Mouse (Mus musculus) heart, postnatal 14 days (tissue): Measurements from ENCODE around the gene Scube1. TPM values are rescaled to one million over a fixed set of nuclear protein-coding genes. Genes with fewer than 3 reads are reported as not detected.

Experiments
- DNase-seq, 2 experiments: peaks; one replicate each; pipeline ENCODE4 v3.0.0; 2021 to 2022
- intact Hi-C: fragments of 180-260 bp; cut with DNase I; formaldehyde crosslinking; loops from one replicate; pipeline ENCODE4 v1.15.1; 2025
- total RNA-seq, 2 experiments: library from RNA; stranded (reverse); gene quantifications; 2 replicates each; pipeline ENCODE4 v1.2.3; 2021

Scube1 gene
- total RNA-seq, 2 experiments from 2014 or later, result 3.7 to 4.0 TPM

DNA sequence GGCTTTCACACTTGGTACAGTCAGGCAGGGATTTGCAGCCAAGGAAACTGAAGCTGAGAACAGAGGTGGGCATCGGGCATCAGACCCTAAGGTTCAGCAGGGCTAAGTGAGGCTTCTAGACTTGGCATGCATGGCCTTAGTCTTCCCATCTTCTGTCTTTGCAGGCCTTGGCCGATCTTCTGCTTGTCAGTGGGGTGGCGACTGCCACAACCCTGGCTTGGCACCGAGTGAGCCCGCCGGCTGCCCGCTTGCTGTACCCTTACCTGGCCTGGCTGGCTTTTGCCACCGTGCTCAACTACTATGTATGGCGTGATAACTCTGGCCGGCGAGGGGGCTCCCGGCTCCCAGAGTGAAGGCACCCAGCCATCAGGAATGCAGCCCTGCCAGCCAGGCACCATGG, 151.2 kb downstream of the Scube1 start:
- intact Hi-C loops, result no loop called here
- DNase-seq, result no peak

DNA sequence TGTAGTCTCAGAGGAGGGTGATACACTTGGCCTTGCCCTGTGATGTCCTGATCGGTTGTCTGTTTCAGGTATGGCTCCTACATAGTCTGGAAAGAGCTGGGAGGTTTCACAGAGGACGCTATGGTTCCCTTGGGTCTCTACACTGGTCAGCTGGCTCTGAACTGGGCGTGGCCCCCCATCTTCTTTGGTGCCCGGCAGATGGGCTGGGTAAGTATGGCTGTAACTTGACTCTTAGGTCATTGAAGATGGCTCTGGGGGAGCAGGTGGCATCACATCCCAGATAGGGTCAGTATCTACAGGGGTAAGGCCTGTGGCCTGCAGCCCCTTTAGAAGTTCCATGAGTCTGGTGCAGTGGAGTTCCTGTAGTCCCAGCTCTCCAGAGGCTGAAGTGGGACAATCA, 152.7 kb downstream of the Scube1 start:
- intact Hi-C loops, result no loop called here

DNA sequence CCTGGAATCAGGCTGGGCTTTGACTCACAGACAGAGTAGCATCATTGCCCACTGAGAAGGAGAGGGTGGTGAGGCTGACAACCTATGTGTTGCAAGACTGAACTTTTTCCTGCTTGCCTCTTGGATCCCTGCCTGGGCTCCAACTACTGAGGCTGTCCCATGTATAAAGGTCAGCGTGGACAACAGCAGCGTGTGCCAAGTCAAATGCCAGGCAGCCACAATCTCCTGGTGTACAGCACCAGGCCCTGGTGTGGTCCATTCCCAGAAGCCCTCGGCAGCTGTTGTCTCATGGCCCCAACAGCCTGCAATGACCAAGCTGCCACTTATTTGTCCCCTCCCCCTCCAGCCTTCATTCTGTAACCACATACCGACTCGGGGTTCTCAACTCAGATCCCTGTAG, 153.2 kb downstream of the Scube1 start:
- intact Hi-C loops, result no loop called here
- DNase-seq, result no peak

More for the DNA sequence above, 152.7 kb downstream of the Scube1 start:
- DNase-seq, result no peak

DNA sequence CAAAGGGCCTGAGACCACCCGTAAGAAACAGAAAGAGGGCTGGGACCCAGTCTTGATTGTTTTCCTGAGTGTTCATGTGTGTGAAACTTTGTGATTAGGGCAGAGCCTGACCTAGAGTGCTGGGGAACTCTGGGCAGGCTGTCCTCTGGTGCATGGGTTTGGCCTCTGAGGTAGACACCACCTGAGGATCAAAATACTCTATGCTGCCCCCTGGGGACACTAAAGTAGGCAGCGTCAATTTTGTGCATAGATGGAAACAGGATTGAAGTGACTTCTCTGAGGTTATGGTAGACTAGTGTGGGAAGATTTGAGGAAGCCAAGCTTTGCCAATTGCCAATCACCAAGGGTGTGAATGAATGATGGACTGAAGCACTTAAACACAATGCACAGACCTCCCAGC, 154.2 kb downstream of the Scube1 start:
- DNase-seq, result no peak
- intact Hi-C loops, result no loop called here

DNA sequence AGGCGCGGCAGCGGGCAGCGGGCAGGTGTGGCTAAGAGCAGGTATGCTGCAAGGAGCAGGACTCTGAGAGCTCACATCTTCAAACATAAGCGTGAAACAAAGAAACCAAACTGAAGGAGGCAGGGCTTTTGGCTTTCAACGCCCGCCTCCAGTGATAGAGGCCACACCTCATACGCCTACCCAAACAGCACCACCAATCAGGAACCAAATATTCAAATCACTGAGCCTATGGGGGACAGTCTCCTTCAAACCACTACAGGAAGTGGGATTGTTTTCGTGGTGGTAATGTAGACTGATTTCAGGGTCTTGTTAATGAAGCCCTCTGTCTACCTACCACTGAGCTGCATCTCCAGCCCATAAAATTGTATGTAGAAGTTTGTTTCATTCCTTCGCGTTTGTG, 155.1 kb downstream of the Scube1 start:
- no peak for DNase-seq
- intact Hi-C loops, result loop anchor here (5.0 kb wide), 1 partner anchor 33 kb away; no protein-coding TSS in a partner anchor

DNA sequence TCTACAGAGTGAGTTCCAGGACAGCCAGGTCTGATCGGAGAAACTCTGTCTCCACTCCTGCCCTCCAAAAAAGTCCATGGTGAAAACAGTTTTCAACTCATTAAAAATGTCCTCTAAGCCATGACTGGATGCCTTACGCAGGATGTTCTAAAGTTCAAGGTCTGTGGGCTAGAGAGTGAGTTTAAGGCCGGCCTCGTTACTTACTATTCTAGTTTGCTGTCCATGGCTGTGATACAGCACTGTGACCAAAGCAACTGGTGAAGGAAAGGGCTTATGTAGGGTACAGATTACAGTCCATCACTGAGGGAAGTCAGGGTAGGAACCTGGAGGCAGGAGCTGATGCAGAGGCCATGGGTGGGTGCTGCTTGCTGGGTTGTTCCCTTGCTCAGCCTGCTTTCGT, 156.3 kb downstream of the Scube1 start:
- intact Hi-C loops, result loop anchor here (5.0 kb wide), 1 partner anchor 34 kb away; no protein-coding TSS in a partner anchor

DNA sequence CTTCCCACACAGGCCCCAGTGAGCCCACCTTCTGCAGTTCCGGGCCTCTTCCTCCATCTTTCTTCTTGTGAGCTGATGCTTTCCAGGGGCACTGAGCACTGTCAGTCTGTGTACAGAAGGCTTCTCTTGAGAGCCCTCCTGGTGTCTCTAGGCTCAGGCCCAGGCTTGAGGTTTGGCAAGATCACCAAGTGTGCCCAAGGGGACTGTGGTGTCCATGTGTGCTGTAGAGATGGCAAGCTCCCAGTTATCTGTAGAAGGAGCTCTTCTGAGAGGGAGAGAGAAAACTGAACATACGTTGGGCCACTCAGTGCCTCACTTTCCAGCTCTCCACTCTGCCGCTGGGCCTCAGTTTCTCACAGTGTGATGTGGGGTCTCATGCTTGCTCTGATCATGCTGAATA, 157.1 kb downstream of the Scube1 start:
- no peak for DNase-seq
- intact Hi-C loops, result loop anchor here (5.0 kb wide), 1 partner anchor 35 kb away; no protein-coding TSS in a partner anchor

More for the DNA sequence above, 156.3 kb downstream of the Scube1 start:
- no peak for DNase-seq

DNA sequence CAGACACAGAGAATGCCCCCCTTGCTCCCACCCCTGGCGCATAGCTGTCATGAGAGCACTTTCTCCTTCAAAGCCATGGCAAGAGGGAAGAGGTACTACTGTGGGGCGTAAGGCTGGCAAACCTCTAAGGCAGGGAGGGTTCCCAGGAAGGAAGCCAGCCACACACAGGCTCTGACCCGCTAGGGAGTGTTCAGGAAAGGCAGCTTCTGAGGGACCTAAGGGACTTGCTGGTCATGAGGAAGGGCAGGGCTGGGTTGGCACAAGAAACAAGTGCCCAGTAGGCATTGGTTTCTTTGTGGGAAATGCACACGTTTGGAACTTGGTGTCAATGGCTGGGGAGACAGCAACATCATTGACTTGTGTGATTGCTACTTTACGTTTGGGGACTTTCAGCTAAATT, 158.8 kb downstream of the Scube1 start:
- intact Hi-C loops, result loop anchor here (5.0 kb wide), 1 partner anchor 36 kb away; no protein-coding TSS in a partner anchor
- DNase-seq, result no peak

DNA sequence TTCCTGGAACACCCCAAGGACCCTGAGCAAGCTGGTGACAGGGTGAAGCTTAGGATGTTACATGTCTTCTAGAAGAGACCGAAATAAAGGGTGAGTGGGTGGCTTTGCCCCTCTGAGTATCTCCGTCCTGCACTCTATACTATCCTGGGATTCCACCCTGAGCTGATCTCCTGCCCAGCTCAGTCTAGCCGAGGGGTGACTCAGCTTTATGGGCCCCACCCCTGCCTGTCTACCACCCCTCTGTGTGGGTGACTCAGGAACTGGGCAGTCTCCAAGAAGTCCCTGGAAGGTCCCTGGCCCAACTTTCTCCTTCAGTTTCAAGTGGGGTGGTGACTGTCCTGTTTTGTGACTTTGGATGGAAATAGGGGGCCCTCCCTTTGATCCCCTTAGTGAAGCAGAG, 159.4 kb downstream of the Scube1 start:
- intact Hi-C loops, result loop anchor here (5.0 kb wide), 1 partner anchor 37 kb away; no protein-coding TSS in a partner anchor
- DNase-seq, result peak; percentile 30 to 42

DNA sequence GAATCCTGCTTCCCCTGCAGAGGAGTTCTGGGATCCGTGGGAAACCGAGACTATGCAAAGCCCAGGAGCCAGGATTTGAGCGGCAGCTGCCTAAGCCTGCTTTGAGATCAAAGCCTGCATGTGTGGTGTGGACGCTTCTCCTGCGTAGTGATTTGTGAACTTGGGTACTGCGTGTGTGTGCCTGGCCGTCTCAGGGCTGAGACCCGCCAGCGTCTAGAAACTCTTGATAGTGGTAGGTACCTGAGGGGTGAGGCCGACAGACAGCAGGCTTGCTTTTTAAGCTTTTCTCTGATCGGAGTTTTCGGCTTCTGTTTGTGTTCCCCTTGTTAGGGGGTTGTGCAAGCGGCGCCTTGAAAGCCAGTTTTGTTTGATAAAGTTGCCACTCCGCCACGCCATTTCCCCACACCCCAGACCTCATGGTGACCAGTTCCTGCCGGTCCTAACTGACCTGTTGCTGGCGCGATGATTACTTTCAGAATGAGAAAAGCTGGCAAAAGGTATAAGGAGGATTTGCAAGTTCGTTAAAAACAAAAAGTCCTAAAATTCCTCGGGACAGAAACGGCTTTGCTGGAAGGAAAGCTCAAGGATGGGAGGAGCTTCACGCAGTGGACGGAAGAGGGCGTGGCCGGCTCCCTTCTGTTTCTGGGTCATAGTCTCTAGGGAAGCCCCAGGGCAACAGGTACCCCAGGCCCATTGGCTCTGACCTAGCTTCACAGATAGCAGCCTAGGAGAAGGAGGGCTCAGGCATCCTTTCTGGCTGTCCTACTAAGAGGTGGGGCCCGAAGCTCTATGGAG, 160.8 kb downstream of the Scube1 start:
- peak; percentile 53 to 63 for DNase-seq

DNA sequence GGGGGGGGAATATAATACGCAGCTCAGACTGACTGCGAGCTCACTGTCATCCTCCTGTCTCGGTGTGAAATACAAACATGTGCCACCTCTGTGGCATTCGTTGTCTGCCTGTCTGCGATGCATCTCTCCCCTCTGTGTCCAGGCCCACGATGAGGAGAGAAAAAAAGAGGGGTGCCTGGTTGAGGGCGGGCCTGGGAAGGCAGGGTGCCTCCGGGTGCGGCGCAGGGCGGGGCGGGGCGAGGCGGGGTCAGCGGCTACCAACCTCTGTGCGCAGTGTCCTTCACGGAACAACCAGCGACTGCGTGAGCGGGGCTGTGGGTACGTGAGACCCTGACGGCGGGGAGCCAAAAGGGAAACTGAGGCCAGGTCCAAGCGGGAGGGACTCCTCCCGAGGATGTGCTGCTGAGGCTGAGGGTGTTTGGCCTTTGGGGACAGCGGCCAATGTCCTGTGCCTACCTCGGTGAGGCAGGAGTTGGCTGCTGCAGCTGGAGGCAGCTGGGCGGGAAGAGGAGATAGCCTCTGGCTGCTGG, 161.4 kb downstream of the Scube1 start, which contains the start of the genes Tspo and Mcat:
Tspo (plus strand) TSS at position 266 of the 530 bp plus-strand sequence.
Mcat (minus strand) TSS at position 461 of the 530 bp plus-strand sequence.
- intact Hi-C loops, result loop anchor here (2.0 kb wide), 1 partner anchor 35 kb away; no protein-coding TSS in a partner anchor
- peak; percentile 67 to 70 for DNase-seq

More for the DNA sequence above, 160.8 kb downstream of the Scube1 start:
- intact Hi-C loops, result loop anchor here (2.0 kb wide), 1 partner anchor 35 kb away; no protein-coding TSS in a partner anchor

DNA sequence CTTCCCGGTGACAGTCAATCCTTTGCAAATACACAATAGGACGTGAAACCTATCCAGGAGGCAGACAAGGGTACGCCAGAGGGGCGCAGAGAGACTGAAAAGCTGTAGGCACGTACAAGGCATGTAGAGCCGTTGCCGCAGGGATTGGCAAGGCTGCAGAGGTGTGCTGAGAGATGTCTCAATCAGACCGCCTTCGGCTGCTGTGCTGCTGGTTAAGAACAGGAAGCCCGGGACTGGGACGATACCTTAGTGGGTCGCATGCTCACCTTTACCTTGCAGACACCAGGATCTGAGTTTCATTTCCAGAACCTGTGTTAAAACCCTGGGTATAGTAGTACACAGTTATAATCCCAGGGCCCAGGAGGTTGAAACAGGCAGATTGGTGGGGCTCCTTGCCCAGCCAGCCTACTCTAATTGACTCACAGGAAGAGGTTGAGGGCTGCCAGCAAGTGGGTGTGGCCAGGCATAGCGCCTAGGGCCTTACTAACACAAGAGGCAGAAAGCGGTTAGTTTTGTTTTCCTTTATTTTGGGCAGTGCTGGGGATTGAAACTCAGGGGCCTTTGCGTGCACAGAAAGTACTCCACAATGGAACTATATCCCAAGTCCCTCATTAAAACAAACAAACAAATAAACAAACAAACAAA, 162.1 kb downstream of the Scube1 start:
- peak; percentile 84 to 90 for DNase-seq
- intact Hi-C loops, result loop anchor here (2.0 kb wide), 1 partner anchor 34 kb away; no protein-coding TSS in a partner anchor

DNA sequence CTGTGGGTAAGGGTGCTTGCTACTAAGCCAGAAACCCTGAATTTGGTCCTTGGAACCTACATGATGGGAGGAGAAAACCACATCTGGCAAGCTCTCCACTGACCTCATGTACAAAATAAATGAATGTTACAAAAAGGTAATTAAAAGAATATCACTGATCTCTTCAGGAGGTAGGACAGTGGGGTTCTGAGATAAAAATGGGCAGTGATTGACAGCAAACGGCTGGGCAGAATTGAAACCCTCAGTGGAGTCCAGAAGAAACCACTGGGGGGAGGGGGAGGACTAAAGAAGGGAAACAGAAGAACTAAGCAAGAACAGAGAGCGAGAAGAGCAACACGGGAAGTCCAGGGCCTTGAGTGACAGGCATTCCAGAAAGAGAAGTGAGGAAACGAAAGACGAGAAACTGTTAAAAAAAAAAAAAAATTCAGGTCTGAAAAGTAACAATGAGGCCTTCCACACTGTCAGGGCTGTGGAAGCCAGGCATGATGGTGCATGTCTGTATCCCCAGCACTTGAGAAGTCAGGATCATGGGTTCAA, 163.8 kb downstream of the Scube1 start:
- DNase-seq, result no peak
- intact Hi-C loops, result no loop called here

DNA sequence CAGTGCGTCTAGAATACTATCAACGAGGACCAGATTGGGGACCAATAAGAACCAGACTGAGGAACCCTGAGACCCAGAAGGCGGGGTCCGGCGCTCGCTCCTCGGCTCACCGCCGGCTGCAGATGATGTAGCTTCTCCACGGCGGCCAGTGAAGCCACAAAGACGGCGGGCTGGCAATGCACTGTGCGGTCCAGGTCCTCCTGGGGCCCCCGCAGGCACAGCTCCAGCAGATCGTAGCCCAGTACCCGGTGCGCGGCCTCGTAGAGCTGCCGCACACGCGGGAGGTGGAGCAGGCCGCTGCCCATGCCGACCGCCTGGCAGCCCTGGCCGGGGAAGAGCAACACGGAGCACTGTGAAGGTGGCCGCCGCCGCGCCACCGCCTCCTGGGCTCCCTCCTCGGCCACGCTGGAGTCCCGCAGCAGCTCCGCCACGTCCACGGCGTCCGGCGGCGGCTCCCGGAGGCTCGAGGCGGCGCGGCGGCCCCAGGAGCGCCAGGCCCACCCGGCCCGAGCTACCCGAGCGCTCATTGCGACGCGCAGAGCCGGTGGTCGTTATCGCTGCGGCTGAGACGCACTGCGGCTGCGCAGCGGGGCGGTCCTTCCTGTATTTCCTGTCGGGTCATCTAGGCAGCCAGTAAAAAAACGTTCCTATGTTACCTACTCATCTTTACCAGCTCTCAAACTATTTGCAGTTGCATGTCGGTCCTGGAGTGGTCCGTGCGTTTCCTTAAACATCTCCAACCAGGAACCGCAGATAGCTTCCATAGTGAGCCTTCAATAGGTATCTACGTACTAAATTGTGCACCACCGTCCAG, 169.5 kb downstream of the Scube1 start:
- DNase-seq, result peak; percentile 88 to 90
- intact Hi-C loops, result no loop called here

Other genes starting within 250 kb of the Scube1 start
- 10 to 100 TPM; 43.0 to 43.6 TPM for gene Ttll1, start 214.1 kb downstream of the Scube1 start, total RNA-seq
- 10 to 100 TPM; 11.2 to 12.9 TPM for gene Bik, start 198.2 kb downstream of the Scube1 start, total RNA-seq
- gene Tspo, start 161.4 kb downstream of the Scube1 start, total RNA-seq, result 10 to 100 TPM; 64.8 to 66.0 TPM
- gene Mcat, start 161.2 kb downstream of the Scube1 start, total RNA-seq, result 10 to 100 TPM; 32.9 to 33.0 TPM
- gene Ttll12, start 129.9 kb downstream of the Scube1 start, total RNA-seq, result 1 to 10 TPM; 5.1 to 6.0 TPM
- gene Mpped1, start 54.4 kb upstream of the Scube1 start, total RNA-seq, result not detected